Mouse (Mus musculus) adrenal gland, postnatal 36 days (tissue): Measurements from ENCODE around the gene Tmco4. TPM values are rescaled to one million over a fixed set of nuclear protein-coding genes. Genes with fewer than 3 reads are reported as not detected.

Source experiments
- DNase-seq, 2 experiments: peaks; one replicate each; pipeline ENCODE4 v3.0.0; 2021; ENCODE audit warnings: mixed read lengths in 1 of 2
- total RNA-seq, 2 experiments: library from RNA; stranded (reverse); gene quantifications; 2 replicates each; pipeline ENCODE4 v1.2.3; 2021

Gene Tmco4
- total RNA-seq, 2 experiments from 2014 or later: 11.3 to 18.1 TPM

GRCm38 (mm10) chr4:139092356-139093195 is 119.9 kb downstream of the Tmco4 start, which contains the start of gene Nbl1:
Gene Nbl1 (minus strand): TSS chr4:139092993.
- peak; percentile 79 to 84 for DNase-seq

- DNase-seq: no peak
Measured at GRCm38 (mm10) chr4:139093196-139093530, 120.5 kb downstream of the Tmco4 start.

GRCm38 (mm10) chr4:139095406-139095805 is 122.7 kb downstream of the Tmco4 start:
- peak; percentile 54 to 60 for DNase-seq

- no peak for DNase-seq
Measured at GRCm38 (mm10) chr4:139096201-139096600, 123.5 kb downstream of the Tmco4 start.

GRCm38 (mm10) chr4:139100326-139100725 is 127.6 kb downstream of the Tmco4 start:
- no peak for DNase-seq

GRCm38 (mm10) chr4:139101546-139101945 is 128.9 kb downstream of the Tmco4 start:
- no peak for DNase-seq

- no peak for DNase-seq
Measured at GRCm38 (mm10) chr4:139105453-139105852, 132.8 kb downstream of the Tmco4 start.

Other genes with a start within 250 kb of the Tmco4 start
- under 1 TPM; 0.20 to 0.43 TPM for gene Pla2g2c, start 248.1 kb upstream of the Tmco4 start, total RNA-seq
- under 1 TPM; 0.76 to 0.79 TPM for gene Ubxn10, start 235.7 kb upstream of the Tmco4 start, total RNA-seq
- gene Pla2g2f, start 215.3 kb upstream of the Tmco4 start, total RNA-seq: 10 to 100 TPM; 19.8 to 31.3 TPM
- gene Pla2g2d, start 197.2 kb upstream of the Tmco4 start, total RNA-seq: 1 to 10 TPM; 2.1 to 2.5 TPM
- 10 to 100 TPM; 12.6 to 15.4 TPM for gene Pla2g5, start 109.4 kb upstream of the Tmco4 start, total RNA-seq
- gene Gm13030, start 98.9 kb upstream of the Tmco4 start, total RNA-seq: not detected
- gene Pla2g2e, start 94.9 kb upstream of the Tmco4 start, total RNA-seq: 1 to 10 TPM; 3.3 to 4.0 TPM
- gene Otud3, start 58.9 kb upstream of the Tmco4 start, total RNA-seq: 10 to 100 TPM; 10.2 to 14.4 TPM
- not detected for gene Rnf186, start 5.8 kb upstream of the Tmco4 start, total RNA-seq
- gene Htr6, start 102.7 kb downstream of the Tmco4 start, total RNA-seq: under 1 TPM; 0.16 to 0.23 TPM
- 10 to 100 TPM; 43.2 to 45.0 TPM for gene Nbl1, start 120.1 kb downstream of the Tmco4 start, total RNA-seq
- gene Minos1, start 158.2 kb downstream of the Tmco4 start, total RNA-seq: 100 to 1,000 TPM; 407 to 417 TPM
- gene Capzb, start 220.0 kb downstream of the Tmco4 start, total RNA-seq: 100 to 1,000 TPM; 379 to 391 TPM